24 mouse cellular contexts compared by ENCODE assay signal in genomic region chr5:4561661-4562060, GRCm38 (mm10).
DNase-seq lines count a peak whose midpoint lies in the region; ATAC-seq and TF ChIP-seq lines count a peak whose summit lies in the region.
"Had no signal": no experiment of that assay in that cellular context is flagged by ENCODE, and none has a peak within 500 bp of the region (broad histone marks: within the 10 kb centered on the region; RNA-seq: fewer than 3 reads in every experiment).

No protein-coding gene starts in this region.

- no peak overlapping the region for H3K4me2 ChIP-seq in kidney, postnatal 0 days (ENCODE audit: low read length)
- no peak overlapping the region for H3K4me2 ChIP-seq in kidney, embryonic 14.5 days (replicated peaks; ENCODE audit: low read depth, low read length)
- H3K4me2 ChIP-seq: embryonic facial prominence, embryonic 15.5 days; heart, embryonic 13.5 days; hindbrain, embryonic 12.5 days had no signal

- H3K9me3 ChIP-seq in kidney, postnatal 0 days (replicated peaks; ENCODE audit: low read length): no peaks in the 10 kb centered on the region
- H3K9me3 ChIP-seq in kidney, embryonic 14.5 days (ENCODE audit: control insufficient read depth, low read length): no peaks in the 10 kb centered on the region
- H3K9me3 ChIP-seq: embryonic facial prominence, embryonic 15.5 days; forebrain, embryonic 10.5 days; G1E; hindbrain, embryonic 12.5 days had no signal

- 40% methylated on average over 8 of the region's 8 CpGs for WGBS in kidney, adult 2 months
- 35% methylated on average over 8 of the region's 8 CpGs for WGBS in kidney, postnatal 0 days
- WGBS in kidney, embryonic 14.5 days: 24% methylated on average over 8 of the region's 8 CpGs

- TF ChIP-seq POLR2A in kidney, adult 2 months (IDR thresholded peaks at IDR 0.05; ENCODE audit: low read depth, low read length): no peak

- H3K27ac ChIP-seq in kidney, adult 2 months (ENCODE audit: insufficient read depth, low read depth, low read length): no peak overlapping the region
- no peak overlapping the region for H3K27ac ChIP-seq in kidney, postnatal 0 days
- H3K27ac ChIP-seq in kidney, embryonic 14.5 days (ENCODE audit: low read depth, low read length): no peak overlapping the region; the same call in 1 of the 2 replicates
- H3K27ac ChIP-seq: embryonic facial prominence, embryonic 15.5 days; forebrain, embryonic 10.5 days; heart, embryonic 13.5 days; hindbrain, embryonic 12.5 days had no signal

- no peak for ATAC-seq in kidney, postnatal 0 days (replicated peaks; ENCODE audit: low FRiP score, low read depth)
- no peak for ATAC-seq in kidney, embryonic 14.5 days (ENCODE audit: low FRiP score, low TSS enrichment)
- ATAC-seq: CD4-positive, CD25-positive, alpha-beta regulatory T cell, adult 4 months; forebrain, embryonic 14.5 days; hindbrain, embryonic 16.5 days had no signal

- DNase-seq in kidney, adult 2 months: peak; percentile 25
- no peak for DNase-seq in kidney, postnatal 14 days
- peak; percentile 21 for DNase-seq in kidney, postnatal 0 days (ENCODE audit: low spot score)
- peak; percentile 52 for DNase-seq in embryo, embryonic 11 days
- no peak for DNase-seq in layer of hippocampus, postnatal 14 days (ENCODE audit: low spot score in 2 of 2)
- DNase-seq in cerebellum, adult 18-20 months: no peak
- DNase-seq: adrenal gland, adult 8-10 months; adrenal gland, postnatal 36 days; B cell, adult 2 months; cerebellum, adult 8-10 months; cerebellum, postnatal 14 days; gastrocnemius, postnatal 36 days; heart, adult 11 months; heart, postnatal 4 days had no signal

- H3K36me3 ChIP-seq in kidney, adult 2 months (ENCODE audit: control insufficient read depth, insufficient read depth, low read length): no peaks in the 10 kb centered on the region
- no peaks in the 10 kb centered on the region for H3K36me3 ChIP-seq in kidney, postnatal 0 days (ENCODE audit: insufficient read depth, low read length)
- H3K36me3 ChIP-seq in kidney, embryonic 14.5 days (ENCODE audit: control insufficient read depth, insufficient read depth, low read length): no peaks in the 10 kb centered on the region
- H3K36me3 ChIP-seq: embryonic facial prominence, embryonic 15.5 days; forebrain, embryonic 10.5 days; G1E; heart, embryonic 13.5 days; hindbrain, embryonic 12.5 days had no signal

- 0 out of 2 replicates have a peak, but pooled peaks cover 4% of the 10 kb centered on the region for H3K4me1 ChIP-seq in kidney, adult 2 months (ENCODE audit: control insufficient read depth, insufficient read depth, low read length)
- H3K4me1 ChIP-seq in kidney, postnatal 0 days (replicated peaks; ENCODE audit: insufficient read depth, low read length): peaks cover 3% of the 10 kb centered on the region; the same call in 1 of the 2 replicates
- H3K4me1 ChIP-seq in kidney, embryonic 14.5 days (ENCODE audit: control insufficient read depth, insufficient read depth, low read length): no peaks in the 10 kb centered on the region
- H3K4me1 ChIP-seq: forebrain, embryonic 10.5 days; heart, embryonic 13.5 days; hindbrain, embryonic 12.5 days had no signal

- H3K9ac ChIP-seq in kidney, postnatal 0 days (ENCODE audit: low read depth, low read length): no peak overlapping the region
- no peak overlapping the region for H3K9ac ChIP-seq in kidney, embryonic 14.5 days (ENCODE audit: low read depth, low read length)
- H3K9ac ChIP-seq: embryonic facial prominence, embryonic 15.5 days; heart, embryonic 13.5 days; hindbrain, embryonic 12.5 days had no signal

- no peak for TF ChIP-seq CTCF in kidney, adult 2 months (conservative IDR thresholded peaks at IDR 0.05; ENCODE audit: insufficient read depth, insufficient read length, low read depth, low read length)
- no peak for TF ChIP-seq CTCF in kidney, postnatal 0 days (IDR thresholded peaks at IDR 0.05; ENCODE audit: low read depth)

- no peak overlapping the region for H3K4me3 ChIP-seq in kidney, adult 2 months (ENCODE audit: insufficient read depth, low read depth, low read length)
- no peak overlapping the region for H3K4me3 ChIP-seq in kidney, postnatal 0 days (replicated peaks; ENCODE audit: low read depth, low read length)
- no peak overlapping the region for H3K4me3 ChIP-seq in kidney, embryonic 14.5 days (ENCODE audit: low read length)
- H3K4me3 ChIP-seq: embryonic facial prominence, embryonic 15.5 days; erythroblast, embryonic 14.5 days; forebrain, embryonic 10.5 days; heart, embryonic 13.5 days; hindbrain, embryonic 12.5 days had no signal

- no peaks in the 10 kb centered on the region for H3K27me3 ChIP-seq in kidney, adult 2 months (replicated peaks; ENCODE audit: control insufficient read depth, insufficient read depth, low read length)
- no peaks in the 10 kb centered on the region for H3K27me3 ChIP-seq in kidney, postnatal 0 days (ENCODE audit: insufficient read depth, low read length)
- no peaks in the 10 kb centered on the region for H3K27me3 ChIP-seq in kidney, embryonic 14.5 days (ENCODE audit: control insufficient read depth, insufficient read depth, low read length)
- H3K27me3 ChIP-seq: embryonic facial prominence, embryonic 15.5 days; heart, embryonic 13.5 days; hindbrain, embryonic 12.5 days had no signal

Comparison
In these comparisons a context has a peak if more than half of its experiments do, and no peak if none do; other contexts are left out.
1. DNase-seq: peak in kidney, adult 2 months (single experiment), kidney, postnatal 0 days (single experiment) and embryo, embryonic 11 days (single experiment); none in kidney, postnatal 14 days (single experiment), layer of hippocampus, postnatal 14 days (0 of 2) and cerebellum, adult 18-20 months (0 of 2).